Mouse (Mus musculus): ENCODE data around the gene Gm20683.

GRCm38 (mm10) chr17:25838904-25839303 lies 2.7 kb downstream of the Gm20683 start:
- no peak for TF ChIP-seq EP300 (IDR thresholded peaks at IDR 0.05; ENCODE audit: low read depth)
- no peak for TF ChIP-seq CTCF (IDR thresholded peaks at IDR 0.05; ENCODE audit: low read depth)
